Mouse (Mus musculus) G1E (cell line): ENCODE measurements around the gene Rbbp8nl. TPM values are rescaled to one million over a fixed set of nuclear protein-coding genes. Genes with fewer than 3 reads are reported as not detected.
A peak's percentile ranks its signal among the peaks of the same experiment; 100 is the strongest.

Experiments used
- ATAC-seq: 2 replicates; pipeline ENCODE4 v1.8.0; 2016; ENCODE audit warnings: mild to moderate bottlenecking; ENCODE audit not compliant: insufficient number of reproducible peaks, poor library complexity, low FRiP score, severe bottlenecking; ENCODE audit errors: extremely low read depth
- DNase-seq: peaks from one replicate; pipeline ENCODE4 v3.0.0; 2012; ENCODE audit warnings: low spot score
- H3K27me3 ChIP-seq: 2 replicates; pipeline ENCODE4 v1.6.1; 2012; ENCODE audit warnings: mild to moderate bottlenecking, low read length, inconsistent platforms; ENCODE audit not compliant: insufficient read depth
- H3K36me3 ChIP-seq: replicated peaks from 2 replicates; pipeline ENCODE3; 2012; ENCODE audit warnings: mild to moderate bottlenecking, inconsistent platforms
- H3K4me1 ChIP-seq: 2 replicates; pipeline ENCODE4 v1.6.1; 2012; ENCODE audit warnings: low read depth, low read length, inconsistent platforms, mixed read lengths; ENCODE audit not compliant: insufficient read depth
- H3K4me3 ChIP-seq: 2 replicates; pipeline ENCODE4 v1.5.1; 2012; ENCODE audit warnings: low read depth, mild to moderate bottlenecking, inconsistent platforms, low read length, moderate library complexity, mixed read lengths
- H3K9me3 ChIP-seq: replicated peaks from 2 replicates; pipeline ENCODE4 v1.6.1; 2012; ENCODE audit warnings: inconsistent platforms
- CTCF ChIP-seq: IDR thresholded peaks from 2 replicates; pipeline ENCODE4 v1.5.1; 2012; ENCODE audit warnings: low read depth, low read length, inconsistent platforms, mixed read lengths
- GATA1 ChIP-seq: IDR thresholded peaks from 2 replicates; pipeline ENCODE4 v1.6.1; 2012; ENCODE audit warnings: borderline replicate concordance, low read length, inconsistent platforms, mixed read lengths
- GATA2 ChIP-seq: IDR thresholded peaks from 2 replicates; pipeline ENCODE4 v1.6.1; 2012; ENCODE audit warnings: low read depth, low read length, inconsistent platforms, borderline replicate concordance
- POLR2AphosphoS5 ChIP-seq: IDR thresholded peaks from 2 replicates; pipeline ENCODE4 v1.6.1; 2012; ENCODE audit warnings: low read depth, low read length, inconsistent platforms; ENCODE audit not compliant: insufficient replicate concordance
- TAL1 ChIP-seq: conservative IDR thresholded peaks from 2 replicates; pipeline ENCODE4 v1.6.1; 2012; ENCODE audit warnings: low read depth, low read length, inconsistent platforms, mixed read lengths
- polyA plus RNA-seq: library from polyadenylated mRNA; stranded (reverse); fragments of >175 nt; gene quantifications from 2 replicates; pipeline ENCODE4 v1.2.3, GENCODE M21; 2012
- total RNA-seq, 2 experiments: library from RNA; stranded (forward) in 1 of 2; stranded (reverse) in 1 of 2; fragments of 200-1000 nt in 1 of 2; fragments of >200 nt in 1 of 2; fragmentation: Nextera tagmentation in 1 of 2; gene quantifications; 2 replicates each; pipeline ENCODE4 v1.2.3; 2014 to 2017

The Rbbp8nl gene
- total and polyA plus RNA-seq, 3 experiments = 0.11 TPM; not detected in 2

DNA sequence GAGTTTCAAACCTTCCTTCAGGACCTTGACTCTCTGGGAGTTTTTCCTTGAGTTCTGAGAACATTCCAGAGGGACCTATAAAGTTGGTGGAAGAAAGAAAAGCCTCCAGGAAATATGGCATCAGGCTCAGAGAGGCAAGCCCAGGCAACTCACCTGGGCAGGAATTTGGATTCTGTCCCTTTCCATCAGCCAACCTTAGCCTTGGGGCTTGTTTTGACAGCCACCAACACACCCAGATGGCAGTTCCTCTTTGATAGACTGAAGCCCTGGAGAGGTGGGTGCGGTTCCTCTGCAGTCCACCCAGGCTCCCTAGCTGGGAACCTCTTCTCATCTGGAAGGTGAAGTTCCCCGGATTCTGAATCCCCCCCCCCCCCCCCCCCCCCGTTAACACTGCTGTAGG, 53.2 kb downstream of the Rbbp8nl start:
- Histone ChIP-seq H3K4me1 (peaks cover 80% of the 10 kb centered on the region), H3K27me3 (no peaks in the 10 kb centered on the region), H3K36me3 (peaks cover 12% of the 10 kb centered on the region), H3K4me3 (peak overlapping the region; percentile 66; the same call in 1 of the 2 replicates), H3K9me3 (peaks cover 5% of the 10 kb centered on the region)
- DNase-seq = peak; percentile 80
- peak; percentile 9 for ATAC-seq
- TF ChIP-seq TAL1 (no peak), GATA2 (no peak), GATA1 (no peak), CTCF (no peak), POLR2AphosphoS5 (no peak)

- no peak for TF ChIP-seq POLR2AphosphoS5
- no peak for TF ChIP-seq TAL1
- no peak for TF ChIP-seq GATA2
- no peak for TF ChIP-seq GATA1
- no peak for TF ChIP-seq CTCF
- Histone ChIP-seq H3K4me1 (peaks cover 85% of the 10 kb centered on the region), H3K36me3 (peaks cover 12% of the 10 kb centered on the region), H3K9me3 (peaks cover 2% of the 10 kb centered on the region; the same call in 1 of the 2 replicates), H3K4me3 (peak overlapping the region; percentile 66; the same call in 1 of the 2 replicates), H3K27me3 (no peaks in the 10 kb centered on the region)
- ATAC-seq (no peak), DNase-seq (no peak)
Measured at GRCm38 (mm10) chr2:180235788-180236187, 53.9 kb downstream of the Rbbp8nl start.

DNA sequence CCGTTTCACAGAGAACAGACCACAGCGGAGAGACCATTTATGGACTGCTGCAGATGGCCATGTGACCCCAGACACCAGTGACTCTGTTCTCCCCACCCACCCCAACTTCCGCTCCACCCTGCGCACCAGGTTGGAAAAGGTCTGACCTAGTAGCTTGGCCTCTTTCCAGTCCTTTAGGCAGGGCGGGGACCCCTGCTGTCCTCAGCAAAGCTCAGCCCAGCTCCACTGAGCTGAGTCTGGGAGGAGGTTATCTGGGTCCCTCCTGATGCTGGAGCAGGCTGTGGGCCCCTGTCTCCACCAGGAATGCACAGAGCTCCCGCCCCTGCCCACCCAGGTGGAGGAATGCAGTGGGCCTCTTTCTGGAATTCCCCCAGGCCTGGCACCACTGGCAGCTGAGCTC, 54.7 kb downstream of the Rbbp8nl start:
- TF ChIP-seq POLR2AphosphoS5 (no peak), CTCF (no peak), GATA2 (no peak), GATA1 (no peak), TAL1 (no peak)
- H3K9me3 ChIP-seq = peaks cover 2% of the 10 kb centered on the region; the same call in 1 of the 2 replicates
- peaks cover 90% of the 10 kb centered on the region for H3K4me1 ChIP-seq
- H3K36me3 ChIP-seq = peaks cover 12% of the 10 kb centered on the region
- peak overlapping the region; percentile 66 for H3K4me3 ChIP-seq
- ATAC-seq (peak; percentile 62), DNase-seq (peak; percentile 79)
- H3K27me3 ChIP-seq = no peaks in the 10 kb centered on the region

DNA sequence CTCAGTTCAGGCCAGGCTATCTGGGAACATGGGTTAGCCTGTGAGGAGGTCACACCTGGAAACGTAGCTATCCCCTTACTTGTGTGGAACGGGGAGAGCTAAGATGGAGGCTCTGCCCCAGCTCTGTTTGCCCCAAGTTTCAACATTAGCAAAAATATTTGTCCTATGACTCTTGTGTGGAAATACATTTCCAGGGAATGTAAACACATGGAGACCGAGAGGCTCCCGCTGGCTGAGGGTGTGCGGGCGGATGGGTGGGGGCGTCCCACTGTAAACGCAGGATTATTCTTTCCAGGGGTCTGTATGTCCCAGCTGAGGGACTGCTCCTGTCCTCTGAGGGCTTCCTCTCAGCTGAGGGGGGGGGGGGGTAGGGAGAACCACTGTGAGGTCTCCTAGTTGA, 55.3 kb downstream of the Rbbp8nl start:
- no peak for TF ChIP-seq GATA1
- no peak for TF ChIP-seq POLR2AphosphoS5
- no peak for TF ChIP-seq GATA2
- no peak for TF ChIP-seq TAL1
- no peak for TF ChIP-seq CTCF
- Histone ChIP-seq H3K9me3 (peaks cover 2% of the 10 kb centered on the region; the same call in 1 of the 2 replicates), H3K4me3 (peak overlapping the region; percentile 66), H3K4me1 (peaks cover 87% of the 10 kb centered on the region), H3K36me3 (peaks cover 12% of the 10 kb centered on the region), H3K27me3 (no peaks in the 10 kb centered on the region)
- ATAC-seq = no peak
- no peak for DNase-seq

DNA sequence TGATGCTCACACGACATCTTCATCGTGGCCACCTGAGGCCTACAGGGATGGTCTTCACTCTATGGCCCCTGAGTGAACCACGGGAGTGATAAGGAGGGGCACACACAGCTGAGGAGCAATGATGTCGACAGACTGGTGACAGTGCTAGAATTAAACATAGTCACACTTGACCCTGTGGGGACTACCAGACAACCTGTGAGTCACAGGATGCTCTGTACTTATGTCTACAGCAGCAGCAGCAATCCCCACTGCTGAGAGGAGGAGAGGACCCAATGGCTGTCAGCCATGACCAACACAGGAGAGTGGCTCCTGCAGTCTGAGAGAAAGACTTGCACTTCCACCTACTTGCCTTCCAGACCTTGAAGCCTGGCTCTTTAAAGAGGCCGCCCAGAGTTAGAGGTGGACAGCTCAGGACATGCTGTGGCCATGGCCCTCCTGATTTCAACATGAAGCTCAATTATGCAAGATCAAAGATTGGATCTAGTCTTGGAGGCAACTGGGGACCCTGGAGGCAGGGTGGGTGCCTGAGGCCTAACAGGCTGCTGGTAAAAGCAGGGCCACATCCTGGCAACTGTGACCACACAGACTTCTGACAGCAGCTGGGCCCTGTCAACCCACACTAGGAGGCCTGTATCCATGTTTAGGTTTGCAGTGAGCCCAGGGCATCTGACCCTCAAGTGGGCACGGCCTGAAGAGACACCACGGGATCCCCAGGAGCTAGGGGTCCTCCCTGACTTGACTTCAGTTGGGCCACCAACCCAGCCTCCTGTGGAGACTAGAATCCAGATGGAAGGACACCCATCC, 56.4 kb downstream of the Rbbp8nl start:
- ATAC-seq (no peak), DNase-seq (no peak)
- no peaks in the 10 kb centered on the region for H3K27me3 ChIP-seq
- peaks cover 87% of the 10 kb centered on the region for H3K4me1 ChIP-seq
- no peak for TF ChIP-seq GATA1
- no peak for TF ChIP-seq CTCF
- TF ChIP-seq TAL1 = no peak
- TF ChIP-seq POLR2AphosphoS5 = no peak
- TF ChIP-seq GATA2 = no peak
- peaks cover 2% of the 10 kb centered on the region; the same call in 1 of the 2 replicates for H3K9me3 ChIP-seq
- peaks cover 12% of the 10 kb centered on the region for H3K36me3 ChIP-seq
- peak overlapping the region; percentile 4; the same call in 1 of the 2 replicates for H3K4me3 ChIP-seq

GRCm38 (mm10) chr2:180230482-180230881, 59.2 kb downstream of the Rbbp8nl start:
- Histone ChIP-seq H3K9me3 (no peaks in the 10 kb centered on the region), H3K4me1 (peaks cover 86% of the 10 kb centered on the region), H3K36me3 (peaks cover 12% of the 10 kb centered on the region), H3K27me3 (no peaks in the 10 kb centered on the region), H3K4me3 (no peak overlapping the region)
- TF ChIP-seq GATA1 = no peak
- no peak for TF ChIP-seq TAL1
- TF ChIP-seq CTCF = no peak
- no peak for TF ChIP-seq POLR2AphosphoS5
- no peak for TF ChIP-seq GATA2
- DNase-seq = no peak
- ATAC-seq = no peak
